Mouse (Mus musculus) neural tube, embryonic 11.5 days (tissue): ENCODE data around the gene Obsl1. TPM values are rescaled to one million over a fixed set of nuclear protein-coding genes. Genes with fewer than 3 reads are reported as not detected.

Source experiments
- ATAC-seq: fragments of 200-750 bp; cut with Nextera tagmentation; 2 replicates; pipeline ENCODE4 v1.8.0; 2017; ENCODE audit warnings: moderate number of reproducible peaks, mild to moderate bottlenecking, moderate TSS enrichment, moderate library complexity; ENCODE audit not compliant: insufficient read depth, low FRiP score, low TSS enrichment
- DNase-seq: peaks from one replicate; pipeline ENCODE4 v3.0.0-alpha.2; 2015; ENCODE audit warnings: low spot score
- H3K27ac ChIP-seq: fragments of 300-500 bp; sonication (generic); 2 replicates; pipeline ENCODE4 v1.5.1; 2014; ENCODE audit warnings: low read depth, mild to moderate bottlenecking, low read length
- H3K27me3 ChIP-seq: fragments of 300-500 bp; sonication (generic); 2 replicates; pipeline ENCODE4 v1.6.1; 2014; ENCODE audit warnings: mild to moderate bottlenecking, low read length, mixed read lengths; ENCODE audit not compliant: control insufficient read depth, insufficient read depth
- H3K36me3 ChIP-seq: fragments of 300-500 bp; sonication (generic); 2 replicates; pipeline ENCODE4 v1.6.1; 2014; ENCODE audit warnings: mild to moderate bottlenecking, low read length, moderate library complexity, mixed read lengths; ENCODE audit not compliant: control insufficient read depth, insufficient read depth
- H3K4me1 ChIP-seq: fragments of 300-500 bp; sonication (generic); 2 replicates; pipeline ENCODE4 v1.6.1; 2014; ENCODE audit warnings: low read length, mixed read lengths; ENCODE audit not compliant: control insufficient read depth, insufficient read depth
- H3K4me2 ChIP-seq: fragments of 300-500 bp; sonication (generic); 2 replicates; pipeline ENCODE4 v1.6.1; 2014; ENCODE audit warnings: low read depth, mild to moderate bottlenecking, moderate library complexity
- H3K4me3 ChIP-seq: fragments of 300-500 bp; sonication (generic); 2 replicates; pipeline ENCODE4 v1.5.1; 2014; ENCODE audit warnings: low read depth, low read length
- H3K9ac ChIP-seq: fragments of 300-500 bp; sonication (generic); 2 replicates; pipeline ENCODE4 v1.6.1; 2014; ENCODE audit warnings: mild to moderate bottlenecking, low read length
- H3K9me3 ChIP-seq: fragments of 300-500 bp; sonication (generic); 2 replicates; pipeline ENCODE4 v1.6.1; 2016; ENCODE audit warnings: low read length; ENCODE audit not compliant: control insufficient read depth
- WGBS: fragments of 180-500 bp; shearing (Covaris S2); extraction: QIAGEN DNeasy Blood & Tissue Kit; methylation state at CpG from one replicate; pipeline ENCODE4 v1.1.7; 2014; 5-methylcytosine and 5-hydroxymethylcytosine counted together
- polyA plus RNA-seq: library from polyadenylated mRNA; unstranded; fragments of >200 nt; fragmentation: Nextera tagmentation; extraction: Ambion mirVana; gene quantifications from 2 replicates; pipeline ENCODE4 v1.2.1, GENCODE M21; 2014

Obsl1 gene
- polyA plus RNA-seq, 1 experiment from 2014 or later: 44.8 TPM

DNA sequence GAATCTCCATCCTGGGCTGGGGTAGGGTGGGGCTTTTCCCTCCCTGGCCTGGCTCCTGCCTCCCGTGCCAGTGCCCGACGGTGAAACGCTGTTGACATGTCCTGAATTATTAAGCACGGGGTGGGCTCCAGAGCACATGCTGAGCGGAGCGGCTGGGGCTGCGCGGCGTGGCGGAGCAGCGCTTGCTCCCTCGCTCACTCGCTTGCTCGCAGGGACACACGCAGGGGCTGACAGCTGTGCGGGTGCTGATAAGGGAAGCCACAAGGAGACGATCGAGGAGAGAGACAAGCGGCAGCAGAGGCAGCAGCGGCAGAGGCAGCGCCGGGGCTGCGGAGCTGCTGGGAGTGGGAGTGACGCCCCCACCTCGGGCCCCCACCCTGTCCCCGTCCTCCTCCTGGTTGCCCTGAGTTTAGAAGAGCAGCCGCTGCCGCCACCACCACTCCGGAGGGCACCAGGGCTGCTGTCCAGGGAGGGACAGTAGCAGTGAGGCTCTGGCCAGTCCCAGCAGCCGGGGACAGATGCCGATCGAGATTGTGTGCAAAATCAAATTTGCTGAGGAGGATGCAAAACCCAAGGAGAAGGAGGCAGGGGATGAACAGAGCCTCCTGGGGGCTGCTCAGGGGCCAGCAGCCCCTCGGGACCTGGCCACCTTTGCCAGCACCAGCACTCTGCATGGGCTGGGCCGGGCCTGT, 55.8 kb downstream of the Obsl1 start, which contains the start of gene Asic4:
Gene Asic4, plus strand, starts transcription at position 123 of the 692 bp plus-strand sequence.
- peaks cover 66% of the 10 kb centered on the region for H3K4me1 ChIP-seq
- DNase-seq (no peak), ATAC-seq (no peak)
- peak within 1 kb of the TSS; percentile 56 for H3K9ac ChIP-seq
- no peaks in the 10 kb centered on the region for H3K9me3 ChIP-seq
- H3K4me3 ChIP-seq: peak within 1 kb of the TSS; percentile 38
- H3K27ac ChIP-seq: peak within 1 kb of the TSS; percentile 27; the same call in 1 of the 2 replicates
- H3K27me3 ChIP-seq: peaks cover 35% of the 10 kb centered on the region
- H3K36me3 ChIP-seq: no peaks in the 10 kb centered on the region
- peak within 1 kb of the TSS; percentile 67 for H3K4me2 ChIP-seq
- WGBS: 2% methylated on average over 28 of the region's 35 CpGs

DNA sequence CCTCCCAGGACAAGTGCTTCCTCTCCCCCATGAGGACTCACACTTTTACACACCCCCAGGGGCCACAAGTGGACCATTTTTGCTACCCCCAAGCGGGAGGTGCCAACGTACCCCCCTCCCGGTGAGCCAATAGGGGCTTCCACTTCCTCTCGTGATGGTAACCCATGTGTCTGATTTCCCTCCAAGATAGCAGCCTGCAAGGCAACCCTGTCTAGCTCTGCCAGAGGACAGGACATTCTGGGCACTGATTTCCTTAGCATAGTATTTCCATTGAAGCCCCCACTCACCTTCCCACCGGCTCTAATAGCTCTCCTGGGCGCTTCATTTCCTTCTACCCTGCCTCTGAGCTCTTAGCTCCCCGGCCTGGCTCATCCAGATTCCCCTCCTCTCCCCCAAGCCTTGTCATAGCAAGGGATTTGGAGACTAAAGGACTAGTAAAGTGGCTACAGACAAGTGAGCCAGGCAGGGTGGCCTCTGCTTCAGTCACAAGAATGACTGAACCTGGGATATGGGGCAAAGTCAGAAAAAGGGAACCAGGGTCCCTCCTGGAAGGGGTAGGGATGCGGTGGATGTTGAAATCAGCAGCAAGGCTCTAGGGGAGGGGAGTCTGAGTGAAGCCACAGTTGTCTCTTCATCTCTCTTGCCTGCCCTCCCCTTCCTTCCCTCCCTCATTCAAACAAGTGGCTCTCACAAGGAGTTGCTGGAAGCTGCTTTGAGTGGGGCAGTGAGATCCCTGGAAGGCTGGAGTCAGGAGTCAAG, 56.7 kb downstream of the Obsl1 start:
- Histone ChIP-seq H3K9ac (peak overlapping the region; percentile 56), H3K27me3 (peaks cover 35% of the 10 kb centered on the region), H3K36me3 (no peaks in the 10 kb centered on the region), H3K4me3 (peak overlapping the region; percentile 38; the same call in 1 of the 2 replicates), H3K9me3 (no peaks in the 10 kb centered on the region), H3K4me1 (peaks cover 67% of the 10 kb centered on the region), H3K27ac (peak overlapping the region; percentile 1; the same call in 1 of the 2 replicates), H3K4me2 (peak overlapping the region; percentile 67)
- ATAC-seq: no peak
- DNase-seq: no peak
- WGBS: 5% methylated on average over 8 of the region's 8 CpGs

DNA sequence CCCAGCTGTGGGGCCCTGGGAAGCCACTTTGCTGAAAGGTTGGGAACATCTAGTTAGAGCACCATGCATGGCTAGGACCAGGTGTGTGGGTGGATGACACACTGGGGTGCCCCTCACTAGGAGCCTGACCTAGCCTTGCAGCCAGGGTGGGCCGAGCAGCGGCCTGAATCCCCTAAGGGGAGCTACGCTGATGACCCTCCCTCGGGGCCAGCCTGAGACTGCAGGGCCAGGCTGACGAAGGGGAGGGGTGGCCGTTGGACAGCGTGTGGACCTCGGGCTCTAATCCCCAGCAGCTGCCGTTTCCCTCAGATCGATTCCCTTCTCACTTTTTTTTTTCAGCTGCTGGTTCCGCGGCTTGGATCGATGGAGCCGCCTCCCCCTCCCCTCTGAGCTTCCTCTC, 57.3 kb downstream of the Obsl1 start:
- H3K9me3 ChIP-seq: no peaks in the 10 kb centered on the region
- no peak overlapping the region for H3K4me3 ChIP-seq
- no peaks in the 10 kb centered on the region for H3K36me3 ChIP-seq
- H3K4me2 ChIP-seq: peak overlapping the region; percentile 25
- H3K4me1 ChIP-seq: peaks cover 69% of the 10 kb centered on the region
- WGBS: under 1% methylated on average over 13 of the region's 14 CpGs
- ATAC-seq (no peak), DNase-seq (no peak)
- no peak overlapping the region for H3K9ac ChIP-seq
- peak overlapping the region; percentile 65 for H3K27ac ChIP-seq
- H3K27me3 ChIP-seq: peaks cover 35% of the 10 kb centered on the region

DNA sequence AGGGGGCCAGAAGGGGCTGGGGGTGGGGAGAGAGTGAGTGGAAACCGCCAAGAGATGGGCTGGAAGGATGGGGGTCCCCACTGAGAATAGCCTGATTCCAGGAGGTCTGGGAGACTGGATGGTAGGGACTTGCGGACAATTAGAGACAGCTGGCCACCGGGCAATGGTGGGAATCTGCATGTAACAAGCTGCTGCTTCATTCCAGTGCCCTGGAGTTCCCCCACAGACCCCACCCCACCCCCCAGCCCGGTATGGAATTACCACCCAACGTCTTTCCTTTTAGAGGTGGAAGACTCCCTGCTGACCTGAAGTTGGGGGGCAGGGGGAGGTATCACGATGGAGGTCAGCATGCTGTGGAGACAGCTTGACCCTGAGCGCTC, 58.2 kb downstream of the Obsl1 start:
- Histone ChIP-seq H3K4me2 (peak overlapping the region; percentile 23), H3K9me3 (no peaks in the 10 kb centered on the region), H3K36me3 (no peaks in the 10 kb centered on the region; the same call in 1 of the 2 replicates), H3K4me3 (no peak overlapping the region), H3K9ac (no peak overlapping the region), H3K27ac (peak overlapping the region; percentile 88), H3K4me1 (peaks cover 78% of the 10 kb centered on the region), H3K27me3 (peaks cover 35% of the 10 kb centered on the region)
- WGBS: 1% methylated on average over 7 of the region's 7 CpGs
- DNase-seq (no peak), ATAC-seq (no peak)

DNA sequence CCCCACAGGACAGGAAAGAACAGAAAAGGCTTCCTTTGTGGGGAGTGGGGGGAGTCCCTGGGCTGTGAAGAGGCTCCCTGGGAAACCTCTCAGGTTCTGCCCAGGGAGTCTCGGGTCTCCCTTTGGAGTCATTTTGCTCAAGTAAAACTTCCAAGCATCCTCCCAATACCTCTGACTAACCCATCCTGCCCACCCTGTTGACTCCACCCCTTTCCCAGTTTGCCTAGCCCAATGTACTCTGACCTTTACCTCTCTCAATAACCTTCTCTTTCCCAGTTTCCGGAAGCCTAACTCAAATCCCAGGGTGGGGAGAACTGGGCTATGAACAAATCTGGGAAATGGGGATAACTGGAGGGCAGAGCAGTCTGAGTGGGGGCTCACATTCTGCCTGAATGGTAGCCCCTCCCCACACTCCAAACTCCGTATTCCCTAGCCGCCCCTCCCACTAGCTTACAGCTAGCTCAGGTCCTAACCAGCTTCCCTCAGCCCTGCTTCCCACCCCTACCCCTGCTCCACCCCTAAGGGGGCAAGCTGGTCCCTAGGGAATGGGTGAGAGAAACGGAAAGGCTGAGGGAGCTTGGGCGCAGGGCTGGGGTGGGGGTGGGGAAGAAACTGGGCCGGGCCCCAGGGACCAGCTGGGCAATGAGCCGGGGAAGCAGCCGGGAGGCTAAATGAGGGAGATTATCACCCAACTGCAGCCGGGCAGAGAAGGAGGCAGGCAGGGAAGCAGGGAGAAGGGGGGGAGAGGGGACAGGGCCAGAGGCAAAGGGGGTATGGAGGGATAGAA, 58.8 kb downstream of the Obsl1 start:
- 0 out of 2 replicates have a peak overlapping the region, but pooled peaks have one; percentile 15 for H3K9ac ChIP-seq
- WGBS: 3% methylated on average over 10 of the region's 10 CpGs
- peak; percentile 9; the same call in 1 of the 2 replicates for ATAC-seq
- H3K4me3 ChIP-seq: no peak overlapping the region
- no peaks in the 10 kb centered on the region; the same call in 1 of the 2 replicates for H3K36me3 ChIP-seq
- H3K27me3 ChIP-seq: peaks cover 35% of the 10 kb centered on the region
- peak overlapping the region; percentile 88 for H3K27ac ChIP-seq
- peak overlapping the region; percentile 23 for H3K4me2 ChIP-seq
- peak; percentile 65 for DNase-seq
- H3K9me3 ChIP-seq: no peaks in the 10 kb centered on the region
- peaks cover 81% of the 10 kb centered on the region for H3K4me1 ChIP-seq

DNA sequence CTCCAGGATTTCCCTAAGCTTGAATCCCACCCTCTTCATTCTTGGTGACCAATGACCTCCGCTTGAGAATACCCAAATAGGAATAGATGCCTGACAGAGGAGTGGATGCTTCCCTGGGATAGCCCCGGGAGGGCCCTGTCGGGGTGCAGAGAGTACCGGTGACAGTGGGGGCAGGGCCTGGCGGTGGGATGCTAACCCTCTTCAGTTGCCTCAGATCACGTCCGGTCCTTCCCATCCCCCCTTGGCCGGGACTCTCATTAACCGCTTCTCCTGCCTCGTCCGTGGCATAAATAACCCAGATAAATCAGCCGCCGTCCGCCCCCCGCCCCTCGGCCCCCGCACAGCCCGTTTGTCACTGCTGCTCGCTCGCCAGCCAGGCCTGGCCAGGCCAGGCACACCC, 59.6 kb downstream of the Obsl1 start:
- peak overlapping the region; percentile 31 for H3K9ac ChIP-seq
- peaks cover 81% of the 10 kb centered on the region for H3K4me1 ChIP-seq
- peak; percentile 80 for DNase-seq
- H3K27ac ChIP-seq: peak overlapping the region; percentile 88
- H3K4me3 ChIP-seq: no peak overlapping the region
- no peaks in the 10 kb centered on the region for H3K9me3 ChIP-seq
- peak; percentile 48 for ATAC-seq
- peaks cover 29% of the 10 kb centered on the region for H3K27me3 ChIP-seq
- under 1% methylated on average over 20 of the region's 20 CpGs for WGBS
- no peaks in the 10 kb centered on the region; the same call in 1 of the 2 replicates for H3K36me3 ChIP-seq
- H3K4me2 ChIP-seq: peak overlapping the region; percentile 35

DNA sequence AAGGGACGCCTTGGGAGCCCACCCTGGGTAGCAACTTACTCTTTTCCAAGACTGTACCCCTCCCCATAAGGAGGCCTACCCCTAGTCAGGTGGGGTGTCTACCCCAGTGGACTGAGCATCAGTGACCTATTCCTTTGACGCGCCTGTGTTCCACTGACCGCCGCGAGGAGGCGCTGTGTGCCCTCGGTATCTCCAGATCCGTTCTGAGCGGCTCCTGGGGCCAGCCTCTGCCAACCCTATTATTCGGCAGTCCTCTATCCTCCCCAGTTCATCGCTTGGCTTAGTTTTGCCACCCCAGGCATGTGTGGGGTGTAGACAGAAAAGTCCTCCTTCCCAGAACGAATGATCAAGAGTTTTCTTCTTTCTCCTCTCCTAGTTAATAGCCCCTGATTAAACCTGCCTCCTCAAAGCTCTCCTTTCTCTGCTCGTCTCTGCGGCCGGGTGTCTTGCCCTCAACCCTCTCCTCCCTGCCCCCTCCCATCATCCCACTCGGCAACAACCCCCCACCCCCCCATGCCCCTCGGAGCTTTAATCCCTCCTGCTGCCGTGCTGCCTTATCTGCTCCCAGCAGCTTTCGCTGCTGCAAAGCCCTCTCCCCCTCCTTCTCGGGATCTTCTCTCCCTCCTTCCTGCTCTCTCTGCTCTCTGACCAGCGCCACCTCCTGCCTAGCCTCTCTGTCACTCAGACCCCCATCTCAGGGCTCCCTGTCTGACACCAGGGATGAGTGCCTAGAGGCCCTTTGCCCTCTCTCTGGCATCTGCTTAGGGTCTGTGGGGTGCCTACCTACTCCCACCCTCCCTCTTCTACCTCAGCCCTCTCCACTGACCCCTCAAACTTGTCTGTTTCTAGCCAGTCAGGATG, 60.3 kb downstream of the Obsl1 start:
- Histone ChIP-seq H3K4me2 (peak overlapping the region; percentile 35), H3K9ac (peak overlapping the region; percentile 44), H3K4me1 (peaks cover 75% of the 10 kb centered on the region), H3K27me3 (peaks cover 23% of the 10 kb centered on the region), H3K4me3 (peak overlapping the region; percentile 7; the same call in 1 of the 2 replicates), H3K27ac (peak overlapping the region; percentile 88), H3K36me3 (no peaks in the 10 kb centered on the region; the same call in 1 of the 2 replicates), H3K9me3 (no peaks in the 10 kb centered on the region)
- DNase-seq (peak; percentile 85), ATAC-seq (peak; percentile 9)
- WGBS: under 1% methylated on average over 22 of the region's 22 CpGs
